Mouse (Mus musculus) megakaryocyte, embryonic 14.5 days (primary cell): Measurements from ENCODE around the gene Gdap1l1. TPM values are rescaled to one million over a fixed set of nuclear protein-coding genes. Genes with fewer than 3 reads are reported as not detected.
A peak's percentile ranks its signal among the peaks of the same experiment; 100 is the strongest.

Source experiments
- H3K27me3 ChIP-seq: replicated peaks from 2 replicates; pipeline ENCODE3; 2012; ENCODE audit warnings: inconsistent platforms
- H3K36me3 ChIP-seq: replicated peaks from 2 replicates; pipeline ENCODE3; 2012; ENCODE audit warnings: low read length, inconsistent platforms, mixed read lengths
- H3K4me1 ChIP-seq: 2 replicates; pipeline ENCODE4 v1.6.1; 2012; ENCODE audit warnings: inconsistent platforms
- H3K4me3 ChIP-seq: replicated peaks from 2 replicates; pipeline ENCODE3; 2012; ENCODE audit warnings: moderate library complexity, mild to moderate bottlenecking, inconsistent platforms
- H3K9me3 ChIP-seq: 2 replicates; pipeline ENCODE4 v1.6.1; 2012; ENCODE audit warnings: inconsistent platforms
- FLI1 ChIP-seq: IDR thresholded peaks from 2 replicates; pipeline ENCODE4 v1.6.1; 2012; ENCODE audit warnings: low read length, inconsistent platforms, mixed read lengths
- GATA1 ChIP-seq: IDR thresholded peaks from 3 replicates; pipeline ENCODE4 v1.6.1; 2012; ENCODE audit warnings: mixed read lengths, low read length, inconsistent platforms, borderline replicate concordance
- polyA plus RNA-seq: library from polyadenylated mRNA; stranded (reverse); fragments of >175 nt; gene quantifications from 2 replicates; pipeline ENCODE4 v1.2.3, GENCODE M21; 2012; ENCODE audit warnings: low replicate concordance; ENCODE audit not compliant: insufficient read depth

Gene Gdap1l1
- polyA plus RNA-seq, 1 experiment, result 0.47 TPM

- Histone ChIP-seq H3K4me3 (no peak overlapping the region), H3K36me3 (peaks cover 9% of the 10 kb centered on the region), H3K27me3 (peaks cover 30% of the 10 kb centered on the region), H3K9me3 (0 out of 2 replicates have a peak, but pooled peaks cover 8% of the 10 kb centered on the region), H3K4me1 (peaks cover 18% of the 10 kb centered on the region)
- TF ChIP-seq FLI1, result no peak
- no peak for TF ChIP-seq GATA1
These were observed 24.1 kb downstream of the Gdap1l1 start for GRCm38 (mm10) chr2:163462386-163462785.

- H3K27me3 ChIP-seq, result peaks cover 27% of the 10 kb centered on the region
These were observed 24.5 kb downstream of the Gdap1l1 start for GRCm38 (mm10) chr2:163462801-163463200.

GRCm38 (mm10) chr2:163463251-163463769 lies 25.0 kb downstream of the Gdap1l1 start:
- peaks cover 13% of the 10 kb centered on the region for H3K4me1 ChIP-seq
- H3K36me3 ChIP-seq, result peaks cover 18% of the 10 kb centered on the region
- TF ChIP-seq GATA1 (no peak), FLI1 (no peak)
- 0 out of 2 replicates have a peak, but pooled peaks cover 8% of the 10 kb centered on the region for H3K9me3 ChIP-seq
- peaks cover 22% of the 10 kb centered on the region for H3K27me3 ChIP-seq
- H3K4me3 ChIP-seq, result no peak overlapping the region

More at GRCm38 (mm10) chr2:163462801-163463200, 24.5 kb downstream of the Gdap1l1 start:
- H3K36me3 ChIP-seq, result peaks cover 12% of the 10 kb centered on the region
- no peak overlapping the region for H3K4me3 ChIP-seq
- 0 out of 2 replicates have a peak, but pooled peaks cover 8% of the 10 kb centered on the region for H3K9me3 ChIP-seq
- TF ChIP-seq GATA1 (no peak), FLI1 (no peak)
- H3K4me1 ChIP-seq, result peaks cover 18% of the 10 kb centered on the region

- peaks cover 15% of the 10 kb centered on the region for H3K27me3 ChIP-seq
- peaks cover 6% of the 10 kb centered on the region for H3K4me1 ChIP-seq
- no peak overlapping the region for H3K4me3 ChIP-seq
- TF ChIP-seq FLI1 (no peak), GATA1 (no peak)
- H3K36me3 ChIP-seq, result peaks cover 24% of the 10 kb centered on the region
- 0 out of 2 replicates have a peak, but pooled peaks cover 8% of the 10 kb centered on the region for H3K9me3 ChIP-seq
These were observed 25.7 kb downstream of the Gdap1l1 start for GRCm38 (mm10) chr2:163463998-163464397.

- TF ChIP-seq FLI1, result no peak
- no peak for TF ChIP-seq GATA1
These were observed 26.3 kb downstream of the Gdap1l1 start for GRCm38 (mm10) chr2:163464562-163464961.

GRCm38 (mm10) chr2:163466771-163467170 lies 28.5 kb downstream of the Gdap1l1 start:
- Histone ChIP-seq H3K27me3 (peaks cover 2% of the 10 kb centered on the region), H3K9me3 (no peaks in the 10 kb centered on the region), H3K4me3 (no peak overlapping the region), H3K4me1 (peaks cover 9% of the 10 kb centered on the region), H3K36me3 (peaks cover 35% of the 10 kb centered on the region)
- TF ChIP-seq FLI1 (no peak), GATA1 (no peak)

More at GRCm38 (mm10) chr2:163464562-163464961, 26.3 kb downstream of the Gdap1l1 start:
- Histone ChIP-seq H3K36me3 (peaks cover 29% of the 10 kb centered on the region), H3K9me3 (0 out of 2 replicates have a peak, but pooled peaks cover 8% of the 10 kb centered on the region), H3K4me1 (0 out of 2 replicates have a peak, but pooled peaks cover under 1% of the 10 kb centered on the region), H3K27me3 (peaks cover 9% of the 10 kb centered on the region), H3K4me3 (no peak overlapping the region)

- Histone ChIP-seq H3K27me3 (peaks cover under 1% of the 10 kb centered on the region), H3K4me1 (peaks cover 17% of the 10 kb centered on the region), H3K36me3 (peaks cover 35% of the 10 kb centered on the region), H3K9me3 (no peaks in the 10 kb centered on the region), H3K4me3 (no peak overlapping the region)
- TF ChIP-seq GATA1, result no peak
- TF ChIP-seq FLI1, result no peak
These were observed 29.3 kb downstream of the Gdap1l1 start for GRCm38 (mm10) chr2:163467585-163467984.

GRCm38 (mm10) chr2:163468866-163469265 lies 30.6 kb downstream of the Gdap1l1 start:
- Histone ChIP-seq H3K4me1 (peaks cover 22% of the 10 kb centered on the region), H3K4me3 (no peak overlapping the region), H3K27me3 (no peaks in the 10 kb centered on the region), H3K9me3 (no peaks in the 10 kb centered on the region), H3K36me3 (peaks cover 35% of the 10 kb centered on the region)
- TF ChIP-seq GATA1 (no peak), FLI1 (no peak)

GRCm38 (mm10) chr2:163469711-163470110 lies 31.4 kb downstream of the Gdap1l1 start:
- no peaks in the 10 kb centered on the region for H3K27me3 ChIP-seq
- peak overlapping the region; percentile 4 for H3K4me3 ChIP-seq
- H3K4me1 ChIP-seq, result peaks cover 22% of the 10 kb centered on the region
- TF ChIP-seq FLI1, result no peak
- TF ChIP-seq GATA1, result no peak
- H3K36me3 ChIP-seq, result peaks cover 35% of the 10 kb centered on the region
- no peaks in the 10 kb centered on the region for H3K9me3 ChIP-seq

- Histone ChIP-seq H3K4me3 (peak overlapping the region; percentile 93), H3K4me1 (peaks cover 22% of the 10 kb centered on the region), H3K36me3 (peaks cover 35% of the 10 kb centered on the region), H3K27me3 (no peaks in the 10 kb centered on the region), H3K9me3 (no peaks in the 10 kb centered on the region)
- no peak for TF ChIP-seq FLI1
- no peak for TF ChIP-seq GATA1
These were observed 32.9 kb downstream of the Gdap1l1 start for GRCm38 (mm10) chr2:163471136-163471535.
